1 mouse cellular context compared by ENCODE assay signal in the genomic region with DNA sequence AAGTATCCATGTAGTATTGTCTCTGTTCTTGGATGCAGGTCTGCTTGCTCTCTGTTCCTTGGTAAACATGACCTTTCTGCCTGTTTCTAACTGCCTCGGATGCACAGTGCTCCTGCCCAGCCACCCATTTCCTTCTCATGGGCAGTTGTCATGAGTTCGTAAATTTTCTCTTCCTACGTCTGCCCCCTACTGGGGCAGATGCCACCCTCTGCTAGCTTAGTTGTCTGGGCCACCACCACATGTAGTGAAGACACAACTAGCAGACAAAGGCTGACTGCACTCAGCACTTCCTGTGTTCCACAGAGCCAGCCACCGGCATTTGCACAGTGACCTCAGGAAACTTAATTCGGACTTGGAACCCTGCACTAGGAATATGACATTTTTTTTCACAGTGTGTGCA. TPM values are rescaled to one million over a fixed set of nuclear protein-coding genes. Genes with fewer than 3 reads are reported as not detected.
"Had no signal": no experiment of that assay in that cellular context is flagged by ENCODE, and none has a peak within 500 bp of the region (broad histone marks: within the 10 kb centered on the region; RNA-seq: fewer than 3 reads in every experiment).

No protein-coding gene starts in this region.

RNA-seq across cellular contexts. Expression of a gene that starts 8.3 kb away (rescaled TPM):
- total RNA-seq: neutrophil, adult 5-6 weeks had no signal

RNA-seq across cellular contexts. Expression of a gene that starts 19.8 kb away (rescaled TPM):
- total RNA-seq: neutrophil, adult 5-6 weeks had no signal

RNA-seq across cellular contexts. Expression of a gene that starts 39.0 kb away (rescaled TPM):
- total RNA-seq: neutrophil, adult 5-6 weeks had no signal

RNA-seq across cellular contexts. Expression of a gene that starts 52.5 kb away (rescaled TPM):
- total RNA-seq: neutrophil, adult 5-6 weeks had no signal
